Mouse (Mus musculus): ENCODE results near the gene Tshb.

DNA sequence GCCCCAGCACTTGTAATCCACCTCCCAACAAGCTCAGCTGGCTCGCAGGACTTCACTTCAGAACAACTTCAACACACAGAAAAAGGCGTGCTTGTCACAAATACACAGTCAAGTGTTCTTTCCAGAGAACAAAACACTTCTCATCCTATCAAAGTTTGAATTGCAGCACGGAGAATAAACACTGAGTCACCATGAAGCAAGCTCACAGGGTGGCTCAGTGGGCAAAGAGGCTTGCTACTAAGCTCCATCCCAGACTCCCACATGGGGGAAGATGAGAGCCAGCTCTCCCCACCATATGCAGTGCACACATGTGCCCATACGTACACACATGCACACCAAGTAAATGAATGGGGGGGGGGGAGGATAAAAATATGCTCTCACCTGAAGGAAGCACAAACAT, 39.3 kb downstream of the Tshb start:
- TF ChIP-seq CTCF (conservative IDR thresholded peaks at IDR 0.05; ENCODE audit: low read length) (no peak), NANOG (IDR thresholded peaks at IDR 0.05; ENCODE audit: borderline replicate concordance, low read length) (no peak), POU5F1 (IDR thresholded peaks at IDR 0.05; ENCODE audit: borderline replicate concordance, low read length) (no peak)
